Mouse (Mus musculus) heart, embryonic 12.5 days (tissue): ENCODE results near the gene Haus2. TPM values are rescaled to one million over a fixed set of nuclear protein-coding genes. Genes with fewer than 3 reads are reported as not detected.
"Not testable (repeated sequence)": the region's sequence is repeated elsewhere in the genome, so short reads cannot be mapped to it uniquely, and the experiment has no call there.

Source experiments
- ATAC-seq: fragments of 200-750 bp; cut with Nextera tagmentation; 2 replicates; pipeline ENCODE4 v1.8.0; 2017; ENCODE audit warnings: moderate TSS enrichment, moderate library complexity; ENCODE audit not compliant: insufficient number of reproducible peaks, low FRiP score
- H3K27ac ChIP-seq: fragments of 300-500 bp; sonication (generic); 2 replicates; pipeline ENCODE4 v1.5.1; 2016; ENCODE audit warnings: mild to moderate bottlenecking, moderate library complexity; ENCODE audit not compliant: poor library complexity, severe bottlenecking
- H3K27me3 ChIP-seq: fragments of 300-500 bp; sonication (generic); replicated peaks from 2 replicates; pipeline ENCODE4 v1.6.1; 2016; ENCODE audit warnings: mild to moderate bottlenecking, moderate library complexity
- H3K36me3 ChIP-seq: fragments of 300-500 bp; sonication (generic); 2 replicates; pipeline ENCODE4 v1.6.1; 2016; ENCODE audit warnings: mild to moderate bottlenecking, moderate library complexity
- H3K4me1 ChIP-seq: fragments of 300-500 bp; sonication (generic); replicated peaks from 2 replicates; pipeline ENCODE4 v1.6.1; 2016; ENCODE audit warnings: mild to moderate bottlenecking
- H3K4me2 ChIP-seq: fragments of 300-500 bp; sonication (generic); 2 replicates; pipeline ENCODE4 v1.6.1; 2016; ENCODE audit warnings: mild to moderate bottlenecking, moderate library complexity
- H3K4me3 ChIP-seq: fragments of 300-500 bp; sonication (generic); 2 replicates; pipeline ENCODE4 v1.5.1; 2016; ENCODE audit warnings: mild to moderate bottlenecking
- H3K9ac ChIP-seq: fragments of 300-500 bp; sonication (generic); 2 replicates; pipeline ENCODE4 v1.6.1; 2016; ENCODE audit warnings: mild to moderate bottlenecking, moderate library complexity
- H3K9me3 ChIP-seq: fragments of 300-500 bp; sonication (generic); replicated peaks from 2 replicates; pipeline ENCODE4 v1.6.1; 2016; ENCODE audit warnings: mild to moderate bottlenecking, moderate library complexity
- WGBS: fragments of 180-500 bp; shearing (Covaris S2); methylation state at CpG from one replicate; pipeline ENCODE4 v1.1.7; 2016; 5-methylcytosine and 5-hydroxymethylcytosine counted together
- polyA plus RNA-seq: library from polyadenylated mRNA; unstranded; fragments of >200 nt; fragmentation: Nextera tagmentation; extraction: Ambion mirVana; gene quantifications from 2 replicates; pipeline ENCODE4 v1.2.1, GENCODE M21; 2016

The Haus2 gene
- 23.9 and 24.9 TPM in 2 replicates for polyA plus RNA-seq

DNA sequence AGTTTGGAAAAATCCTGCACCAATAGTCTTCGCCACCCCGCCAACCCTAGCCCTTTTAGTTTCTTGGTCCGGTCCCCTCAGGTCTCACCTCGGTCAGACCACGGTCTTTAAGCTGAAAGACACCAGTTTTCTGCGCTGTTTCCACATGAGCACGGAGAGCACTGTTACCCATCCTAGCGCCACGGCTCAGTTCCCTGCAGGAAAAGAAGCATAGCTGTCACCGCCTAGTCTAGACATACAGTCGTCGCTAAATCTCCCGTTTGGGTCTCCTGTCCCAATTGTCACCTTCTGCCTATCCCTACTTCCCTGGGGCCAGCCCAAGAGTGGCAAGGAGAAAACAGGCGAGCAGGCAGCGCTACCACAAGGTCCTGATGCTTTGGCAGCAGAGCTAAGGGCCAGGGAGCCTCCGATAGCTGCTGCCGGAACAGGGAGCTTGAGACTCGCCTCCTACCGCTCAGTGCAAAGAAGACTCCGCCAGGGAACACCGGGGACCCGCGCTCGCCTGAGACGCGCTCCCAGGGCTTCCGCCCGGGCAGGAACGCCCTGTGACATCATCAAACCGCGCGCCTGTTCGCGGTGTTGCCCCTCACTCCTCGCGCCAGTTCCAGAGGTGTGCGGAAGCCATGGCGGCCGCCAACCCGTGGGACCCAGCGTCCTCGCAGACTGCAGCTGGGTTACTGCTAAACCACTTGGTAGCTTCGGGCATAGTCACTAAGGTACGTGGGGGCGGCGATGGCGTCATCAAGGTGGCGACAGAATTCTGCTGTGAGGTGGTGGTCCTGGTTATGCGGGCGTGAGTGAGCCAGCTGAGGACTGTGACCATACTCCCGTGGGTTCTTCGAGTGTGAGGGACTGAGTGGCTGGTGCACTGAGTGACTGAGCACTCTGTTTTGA lies at the start of gene Haus2, which contains the start of gene Lrrc57:
Gene Haus2 (plus strand): TSS at position 554 of the 894 bp plus-strand sequence.
Gene Lrrc57 (minus strand): TSS at position 691 of the 894 bp plus-strand sequence.
- H3K4me2 ChIP-seq = peak within 1 kb of the TSS; percentile 90
- peak within 1 kb of the TSS; percentile 77 for H3K4me3 ChIP-seq
- H3K9me3 ChIP-seq = no peaks in the 10 kb centered on the region
- H3K4me1 ChIP-seq = peaks cover 9% of the 10 kb centered on the region
- ATAC-seq = peak; percentile 96
- H3K36me3 ChIP-seq = peaks cover 14% of the 10 kb centered on the region; the same call in 1 of the 2 replicates
- H3K27me3 ChIP-seq = no peaks in the 10 kb centered on the region
- WGBS = under 1% methylated on average over 52 of the region's 52 CpGs
- H3K9ac ChIP-seq = peak within 1 kb of the TSS; percentile 86
- H3K27ac ChIP-seq = peak within 1 kb of the TSS; percentile 91

DNA sequence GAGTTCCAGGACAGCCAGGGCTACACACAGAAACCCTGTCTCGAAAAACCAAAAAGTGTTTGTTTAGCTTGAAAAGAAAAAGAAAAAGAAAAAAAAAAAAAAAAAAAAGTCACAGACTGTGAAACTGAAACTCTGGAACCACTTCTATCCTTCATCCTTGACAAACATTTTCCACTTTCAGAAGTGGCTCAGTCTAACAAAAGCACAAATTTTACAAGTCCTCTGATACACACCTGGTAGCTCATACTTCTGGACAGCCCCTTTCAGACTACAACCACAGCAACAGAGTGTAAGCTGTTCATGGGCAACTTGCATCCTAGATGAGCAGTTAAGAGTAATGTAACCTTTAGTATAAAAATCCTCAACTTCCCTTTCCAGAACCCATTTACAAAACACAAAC lies 47.7 kb upstream of the Haus2 start:
- Histone ChIP-seq H3K27me3 (no peaks in the 10 kb centered on the region), H3K9me3 (no peaks in the 10 kb centered on the region), H3K4me3 (no peak overlapping the region), H3K9ac (no peak overlapping the region), H3K4me1 (peaks cover 8% of the 10 kb centered on the region), H3K27ac (no peak overlapping the region), H3K36me3 (peaks cover 4% of the 10 kb centered on the region; the same call in 1 of the 2 replicates), H3K4me2 (no peak overlapping the region)
- 82% methylated on average over 1 of the region's 1 CpGs for WGBS
- ATAC-seq = no peak

DNA sequence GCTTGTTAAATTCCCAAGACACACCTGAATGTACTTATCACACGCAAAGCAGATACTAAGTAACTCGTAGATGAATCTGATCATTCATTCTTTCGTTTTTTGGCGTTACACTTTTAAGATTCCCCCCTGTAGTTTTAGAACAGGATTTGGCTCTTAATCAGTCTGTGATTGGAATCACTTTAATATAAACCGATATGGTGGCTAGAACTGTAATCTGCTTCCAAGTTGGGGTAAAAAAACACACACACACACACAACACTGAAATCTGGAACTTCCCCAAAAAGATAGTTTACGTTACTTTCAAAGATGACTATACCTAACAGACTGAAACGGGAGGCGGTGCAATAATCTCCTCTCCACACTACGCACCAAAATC lies 46.3 kb upstream of the Haus2 start:
- Histone ChIP-seq H3K9me3 (no peaks in the 10 kb centered on the region), H3K36me3 (peaks cover under 1% of the 10 kb centered on the region; the same call in 1 of the 2 replicates), H3K4me1 (peaks cover 10% of the 10 kb centered on the region), H3K27me3 (no peaks in the 10 kb centered on the region), H3K4me2 (peak overlapping the region; percentile 65), H3K27ac (peak overlapping the region; percentile 78; the same call in 1 of the 2 replicates), H3K9ac (peak overlapping the region; percentile 94), H3K4me3 (peak overlapping the region; percentile 89)
- ATAC-seq = no peak
- 19% methylated on average over 9 of the region's 9 CpGs for WGBS

DNA sequence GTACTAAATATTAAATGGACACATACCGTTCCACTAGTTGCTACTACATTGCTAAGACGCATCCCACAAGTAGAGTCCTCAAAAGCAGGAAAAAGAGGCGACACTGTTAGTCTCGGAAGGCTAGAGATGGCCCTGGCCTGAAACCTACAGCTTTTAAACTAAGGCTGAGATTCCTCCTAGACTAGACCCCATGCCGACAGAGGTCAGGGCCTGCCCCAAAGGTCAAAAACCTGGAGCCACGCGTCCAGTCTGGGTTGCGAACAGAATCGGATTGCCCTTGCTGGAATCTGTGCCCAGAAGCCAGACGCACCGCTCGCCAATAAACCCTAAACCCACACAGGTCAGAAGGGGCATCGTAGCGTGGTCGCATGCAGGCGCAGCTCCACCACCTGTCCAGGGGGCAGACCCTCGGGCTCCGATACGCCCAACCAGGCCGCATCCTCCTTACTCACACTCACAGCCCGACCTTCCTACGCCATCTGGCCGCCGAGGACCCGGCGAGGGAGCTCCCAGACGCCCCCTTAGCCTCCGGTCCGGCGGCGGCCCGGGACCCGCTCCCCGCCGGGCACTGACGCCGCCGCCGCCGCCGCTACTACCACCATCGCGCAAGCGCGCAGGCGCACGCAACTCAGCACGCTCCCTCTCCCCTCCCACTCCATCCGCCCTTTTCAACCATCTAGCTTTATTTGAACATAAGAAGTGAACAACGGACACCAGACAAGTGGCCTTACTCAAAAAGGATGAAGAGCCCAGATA lies 45.8 kb upstream of the Haus2 start, which contains the start of gene Zfp106:
Gene Zfp106 (minus strand): TSS at position 609 of the 756 bp plus-strand sequence.
- Histone ChIP-seq H3K9me3 (no peaks in the 10 kb centered on the region), H3K9ac (peak within 1 kb of the TSS; percentile 94), H3K27ac (peak within 1 kb of the TSS; percentile 78), H3K4me2 (peak within 1 kb of the TSS; percentile 65), H3K4me3 (peak within 1 kb of the TSS; percentile 89), H3K4me1 (peaks cover 10% of the 10 kb centered on the region), H3K27me3 (no peaks in the 10 kb centered on the region), H3K36me3 (no peaks in the 10 kb centered on the region; the same call in 1 of the 2 replicates)
- ATAC-seq = peak; percentile 83
- WGBS = 0% methylated on average over 49 of the region's 50 CpGs

DNA sequence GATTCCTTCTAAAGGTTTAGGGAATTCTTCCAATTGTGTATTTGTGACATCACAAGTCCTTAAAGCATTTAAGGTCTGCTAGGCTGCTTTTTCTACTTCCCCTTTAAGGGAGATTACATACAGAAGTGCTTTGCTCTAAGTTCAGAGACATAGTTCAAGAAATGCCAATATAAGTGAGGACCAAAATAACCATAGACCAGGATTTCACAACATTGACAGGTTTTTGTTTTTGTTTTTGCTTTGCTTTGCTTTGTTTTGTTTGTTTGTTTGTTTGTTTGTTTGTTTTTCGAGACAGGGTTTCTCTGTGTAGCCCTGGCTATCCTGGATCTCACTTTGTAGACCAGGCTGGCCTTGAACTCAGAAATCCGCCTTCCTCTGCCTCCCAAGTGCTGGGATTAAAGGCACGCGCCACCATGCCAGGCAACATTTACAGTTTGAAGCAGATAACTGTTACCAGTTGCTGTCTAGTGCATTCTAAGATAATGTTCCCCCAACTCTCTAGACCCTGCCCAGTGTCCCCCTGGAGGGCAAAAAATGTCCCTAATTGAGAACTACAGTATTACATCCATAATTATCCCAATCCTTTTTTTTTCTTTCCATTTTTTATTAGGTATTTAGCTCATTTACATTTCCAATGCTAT lies 44.5 kb upstream of the Haus2 start:
- H3K36me3 ChIP-seq, ATAC-seq, H3K27me3 ChIP-seq, H3K9me3 ChIP-seq, H3K9ac ChIP-seq, H3K4me3 ChIP-seq, H3K27ac ChIP-seq, H3K4me2 ChIP-seq: not testable (repeated sequence)
- peaks cover 14% of the 10 kb centered on the region for H3K4me1 ChIP-seq
- WGBS = 74% methylated on average over 4 of the region's 4 CpGs

DNA sequence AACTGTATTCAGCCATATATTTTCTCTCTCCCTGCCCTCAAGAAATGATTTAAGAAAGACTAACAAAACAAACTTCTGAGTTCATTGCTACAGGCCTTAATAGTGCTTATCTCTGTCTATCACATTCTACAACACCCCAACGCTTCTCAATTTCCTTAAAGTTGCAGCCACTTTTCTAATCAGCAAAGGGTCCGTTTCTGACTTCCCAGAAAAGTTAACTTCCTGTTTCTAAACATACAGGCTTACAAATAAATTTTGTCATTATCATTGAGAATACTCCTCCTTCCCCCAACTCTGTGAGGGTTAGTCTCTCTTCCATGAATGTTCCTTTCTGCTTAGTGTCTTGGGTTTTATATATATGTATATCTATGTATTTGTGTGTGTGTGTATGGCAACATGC lies 43.8 kb upstream of the Haus2 start:
- Histone ChIP-seq H3K4me1 (peaks cover 14% of the 10 kb centered on the region), H3K9me3 (no peaks in the 10 kb centered on the region), H3K36me3 (no peaks in the 10 kb centered on the region; the same call in 1 of the 2 replicates), H3K4me2 (no peak overlapping the region), H3K9ac (no peak overlapping the region), H3K27me3 (no peaks in the 10 kb centered on the region), H3K4me3 (no peak overlapping the region), H3K27ac (no peak overlapping the region)
- WGBS = 60% methylated on average over 2 of the region's 2 CpGs
- ATAC-seq = no peak

DNA sequence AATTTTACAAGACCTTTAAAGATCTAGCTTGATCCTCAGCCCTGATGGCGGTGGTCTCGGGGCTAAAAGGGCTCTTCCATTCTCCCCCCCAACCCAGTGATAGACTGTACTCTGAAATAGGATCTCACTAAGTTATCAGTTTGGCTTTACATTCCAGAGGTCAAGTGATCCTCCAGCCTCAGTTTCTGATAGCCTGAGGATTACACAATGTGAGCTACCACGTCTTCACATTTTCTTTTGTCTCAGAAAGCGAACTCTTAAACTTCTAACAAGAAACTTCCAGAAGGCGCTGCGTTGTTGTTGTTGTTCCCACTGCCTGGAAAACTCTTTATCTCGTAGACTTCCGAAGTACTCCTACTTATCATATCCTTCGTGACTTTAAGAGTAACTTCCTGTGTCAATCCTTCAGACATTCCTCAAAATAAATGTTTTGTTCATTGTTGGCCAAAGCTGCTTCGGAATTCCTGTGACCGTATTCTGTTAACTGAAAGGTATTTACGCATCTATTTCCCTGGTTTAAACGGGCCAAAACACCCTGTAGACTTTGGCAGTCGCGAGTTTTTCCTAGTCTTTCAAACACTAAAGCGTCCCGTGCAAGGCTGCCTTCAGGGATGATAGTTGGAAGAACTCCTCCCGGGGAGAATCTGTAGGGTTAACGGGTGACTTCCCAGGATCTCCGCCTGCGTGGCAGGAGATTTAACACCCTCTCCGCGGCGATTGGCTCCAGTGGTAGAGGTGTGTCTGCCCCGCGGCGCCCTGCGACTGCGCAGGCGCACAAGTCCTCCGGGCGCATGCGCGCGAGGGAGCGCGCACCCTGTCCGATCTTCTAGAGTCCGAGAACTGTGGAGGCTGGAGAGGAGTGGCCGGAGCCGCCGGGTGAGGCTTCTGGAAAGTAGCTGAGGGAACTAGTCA lies 42.0 kb upstream of the Haus2 start, which contains the start of gene Snap23:
Gene Snap23 (plus strand): TSS at position 786 of the 912 bp plus-strand sequence.
- under 1% methylated on average over 42 of the region's 42 CpGs for WGBS
- Histone ChIP-seq H3K27ac (peak within 1 kb of the TSS; percentile 91), H3K4me2 (peak within 1 kb of the TSS; percentile 77), H3K4me3 (peak within 1 kb of the TSS; percentile 66), H3K9ac (peak within 1 kb of the TSS; percentile 75), H3K27me3 (no peaks in the 10 kb centered on the region), H3K4me1 (peaks cover 14% of the 10 kb centered on the region), H3K36me3 (peaks cover 10% of the 10 kb centered on the region), H3K9me3 (no peaks in the 10 kb centered on the region)
- peak; percentile 95 for ATAC-seq

DNA sequence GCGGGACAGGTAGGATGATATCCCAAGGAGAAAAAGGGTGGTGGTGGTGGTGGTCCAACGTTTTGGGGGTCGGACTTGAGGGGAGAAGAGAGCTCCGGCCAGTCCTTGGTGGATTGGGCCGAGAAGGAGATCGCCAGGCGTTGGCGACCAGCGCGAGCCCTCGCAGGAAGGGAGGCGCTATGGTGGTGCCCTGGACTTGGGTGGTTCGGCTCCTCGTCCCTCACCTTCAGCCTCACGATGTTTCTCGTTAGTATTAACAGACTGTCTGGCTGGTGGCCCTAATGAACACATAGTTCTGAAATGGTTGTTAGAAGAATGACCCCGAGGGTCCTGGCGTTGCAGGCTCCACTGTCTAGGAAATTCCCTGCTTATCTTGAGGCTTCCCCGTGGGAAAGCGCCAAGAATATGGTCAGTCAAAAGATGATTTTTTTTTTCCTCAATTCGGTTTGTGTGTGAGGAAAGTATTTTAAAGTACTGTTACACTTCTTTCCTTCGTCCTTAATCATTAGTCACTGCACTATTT lies 41.3 kb upstream of the Haus2 start:
- Histone ChIP-seq H3K9ac (peak overlapping the region; percentile 75), H3K4me1 (peaks cover 14% of the 10 kb centered on the region), H3K27me3 (no peaks in the 10 kb centered on the region), H3K4me3 (peak overlapping the region; percentile 66), H3K9me3 (no peaks in the 10 kb centered on the region), H3K4me2 (peak overlapping the region; percentile 77), H3K27ac (peak overlapping the region; percentile 91), H3K36me3 (peaks cover 10% of the 10 kb centered on the region)
- WGBS = under 1% methylated on average over 22 of the region's 22 CpGs
- ATAC-seq = peak; percentile 77

DNA sequence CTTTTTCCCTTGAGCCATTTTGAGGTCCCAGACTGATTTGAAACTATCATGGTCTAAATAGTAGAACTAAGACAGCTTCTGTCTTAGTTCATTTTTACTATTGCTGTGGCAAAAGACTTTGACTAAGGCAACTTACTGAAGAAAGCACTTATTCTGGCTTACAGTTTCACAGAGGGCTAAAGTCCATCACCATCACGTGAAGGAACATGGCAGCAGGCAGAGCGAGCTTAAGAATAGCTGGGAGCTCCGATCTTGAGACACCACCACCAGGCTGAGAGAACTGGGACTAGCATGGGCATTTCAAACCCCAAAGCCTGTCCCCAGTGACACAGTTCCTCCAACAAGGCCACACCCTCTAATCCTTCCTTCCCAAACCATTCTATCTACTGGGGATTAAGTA lies 38.1 kb upstream of the Haus2 start:
- Histone ChIP-seq H3K9me3 (no peaks in the 10 kb centered on the region), H3K36me3 (peaks cover 10% of the 10 kb centered on the region), H3K4me2 (no peak overlapping the region), H3K4me3 (no peak overlapping the region), H3K27ac (no peak overlapping the region), H3K4me1 (peaks cover 9% of the 10 kb centered on the region), H3K27me3 (no peaks in the 10 kb centered on the region), H3K9ac (no peak overlapping the region)
- no peak for ATAC-seq
- 92% methylated on average over 3 of the region's 3 CpGs for WGBS

DNA sequence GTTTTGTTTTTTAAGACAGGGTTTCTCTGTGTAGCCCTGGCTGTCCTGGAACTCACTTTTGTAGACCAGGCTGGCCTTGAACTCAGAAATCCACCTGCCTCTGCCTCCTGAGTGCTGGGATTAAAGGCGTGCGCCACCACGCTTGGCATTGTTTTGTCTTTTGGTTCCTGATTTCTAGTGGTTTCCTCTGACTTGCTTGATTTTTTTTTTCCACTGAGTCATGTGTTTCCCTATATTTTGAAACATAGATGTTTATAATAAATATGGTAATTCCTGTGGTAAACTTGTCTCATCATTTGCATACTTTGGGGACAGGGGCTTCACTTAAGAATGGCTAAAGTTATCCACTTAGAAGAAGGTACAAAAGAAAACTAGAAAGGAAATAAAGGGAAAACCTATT lies 37.0 kb upstream of the Haus2 start:
- H3K36me3 ChIP-seq = peaks cover 10% of the 10 kb centered on the region
- H3K27me3 ChIP-seq, H3K27ac ChIP-seq, ATAC-seq, H3K9ac ChIP-seq, H3K9me3 ChIP-seq, H3K4me1 ChIP-seq, H3K4me3 ChIP-seq, H3K4me2 ChIP-seq: not testable (repeated sequence)
- WGBS = 94% methylated on average over 3 of the region's 3 CpGs
